In the genomic region with DNA sequence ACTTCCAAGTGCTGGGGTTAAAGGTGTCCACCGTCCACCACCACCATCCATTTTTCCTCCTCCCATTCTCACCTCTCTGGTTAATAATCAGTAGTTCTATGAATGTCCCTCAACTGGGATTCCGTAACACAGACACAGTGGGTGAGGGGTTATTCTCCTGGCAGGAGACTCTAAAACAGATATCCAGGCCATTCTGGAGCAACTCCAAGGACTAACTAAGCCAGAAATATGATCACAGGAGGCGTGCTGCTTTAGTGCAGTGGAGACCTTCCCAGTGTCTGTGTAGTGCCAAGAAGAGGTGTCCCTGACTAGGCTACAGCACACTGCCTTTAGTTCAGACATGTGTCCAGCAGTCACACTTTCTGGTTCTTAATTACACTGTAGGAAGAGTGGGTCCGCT, we compare ENCODE assay signal across 9 mouse cellular contexts. TPM values are rescaled to one million over a fixed set of nuclear protein-coding genes. Genes with fewer than 3 reads are reported as not detected.
A peak's percentile ranks its signal among the peaks of the same experiment; 100 is the strongest.
DNase-seq lines count a peak whose midpoint lies in the region; ATAC-seq and TF ChIP-seq lines count a peak whose summit lies in the region.
"Had no signal": no experiment of that assay in that cellular context is flagged by ENCODE, and none has a peak within 500 bp of the region (broad histone marks: within the 10 kb centered on the region; RNA-seq: fewer than 3 reads in every experiment).

No protein-coding gene starts in this region.

- no peak for TF ChIP-seq CTCF in stomach, postnatal 0 days (IDR thresholded peaks at IDR 0.05; ENCODE audit: low read depth)

- H3K9ac ChIP-seq in forebrain, embryonic 16.5 days (replicated peaks; ENCODE audit: low read depth, low read length): no peak overlapping the region
- H3K9ac ChIP-seq in stomach, postnatal 0 days (ENCODE audit: low read length): no peak overlapping the region
- H3K9ac ChIP-seq: neural tube, embryonic 12.5 days had no signal

- 48% methylated on average over 4 of the region's 4 CpGs for WGBS in forebrain, embryonic 16.5 days
- WGBS in stomach, postnatal 0 days: 31% methylated on average over 4 of the region's 4 CpGs

- H3K27me3 ChIP-seq in forebrain, embryonic 16.5 days (replicated peaks; ENCODE audit: control insufficient read depth, insufficient read depth, low read length): no peaks in the 10 kb centered on the region
- H3K27me3 ChIP-seq in stomach, postnatal 0 days (ENCODE audit: control insufficient read depth, insufficient read depth, low read length): no peaks in the 10 kb centered on the region
- H3K27me3 ChIP-seq: neural tube, embryonic 12.5 days had no signal

- no peaks in the 10 kb centered on the region for H3K36me3 ChIP-seq in forebrain, embryonic 16.5 days (ENCODE audit: control insufficient read depth, insufficient read depth)
- H3K36me3 ChIP-seq in stomach, postnatal 0 days (ENCODE audit: control insufficient read depth, insufficient read depth, low read length): no peaks in the 10 kb centered on the region
- H3K36me3 ChIP-seq: neural tube, embryonic 12.5 days had no signal

- no peak overlapping the region for H3K4me3 ChIP-seq in forebrain, embryonic 16.5 days (replicated peaks; ENCODE audit: low read length)
- no peak overlapping the region for H3K4me3 ChIP-seq in stomach, postnatal 0 days (ENCODE audit: low read depth, low read length)
- H3K4me3 ChIP-seq: neural tube, embryonic 12.5 days had no signal

- peaks cover 42% of the 10 kb centered on the region for H3K4me1 ChIP-seq in forebrain, embryonic 16.5 days (replicated peaks; ENCODE audit: control insufficient read depth, insufficient read depth, low read length)
- H3K4me1 ChIP-seq in stomach, postnatal 0 days (replicated peaks; ENCODE audit: control insufficient read depth, insufficient read depth): peaks cover 24% of the 10 kb centered on the region; the same call in 1 of the 2 replicates

- peak; percentile 57 for ATAC-seq in frontal cortex, adult (ENCODE audit: low TSS enrichment)
- peak; percentile 66 for ATAC-seq in forebrain, embryonic 16.5 days
- peak; percentile 38; the same call in 1 of the 2 replicates for ATAC-seq in stomach, postnatal 0 days (ENCODE audit: low FRiP score, low TSS enrichment)

- no peaks in the 10 kb centered on the region for H3K9me3 ChIP-seq in forebrain, embryonic 16.5 days (ENCODE audit: control insufficient read depth, low read length)
- H3K9me3 ChIP-seq in stomach, postnatal 0 days (ENCODE audit: control insufficient read depth, low read length): no peaks in the 10 kb centered on the region
- H3K9me3 ChIP-seq: neural tube, embryonic 12.5 days had no signal

- no peak for DNase-seq in frontal cortex, adult 2 months (ENCODE audit: extremely low spot score in 1 of 2, low spot score in 1 of 2)
- DNase-seq in MN1 (ENCODE audit: low spot score): peak; percentile 19
- DNase-seq in kidney, adult 9 months: peak; percentile 91
- DNase-seq in stomach, postnatal 0 days (ENCODE audit: low spot score): no peak
- DNase-seq in urinary bladder, postnatal 25 days (ENCODE audit: low spot score): no peak
- DNase-seq in thymus, adult 18-20 months: no peak

- peak overlapping the region; percentile 46 for H3K27ac ChIP-seq in forebrain, embryonic 16.5 days (ENCODE audit: low read length)
- peak overlapping the region; percentile 88 for H3K27ac ChIP-seq in stomach, postnatal 0 days (replicated peaks)
- H3K27ac ChIP-seq: neural tube, embryonic 12.5 days had no signal

- no peak overlapping the region for H3K4me2 ChIP-seq in forebrain, embryonic 16.5 days (ENCODE audit: low read length)
- H3K4me2 ChIP-seq in stomach, postnatal 0 days (replicated peaks; ENCODE audit: low read depth): no peak overlapping the region
- H3K4me2 ChIP-seq: neural tube, embryonic 12.5 days had no signal

- TF ChIP-seq EP300 in stomach, postnatal 0 days (optimal IDR thresholded peaks at IDR 0.05): no peak

RNA-seq across cellular contexts. Expression of gene Itgb5, which starts 53.1 kb away (rescaled TPM):
- 36.6 and 42.4 TPM in 2 replicates for polyA plus RNA-seq in frontal cortex, adult 2 months (2012; rRNA removed)
- polyA plus RNA-seq in forebrain, embryonic 16.5 days (2015; fragmentation: Nextera tagmentation; extraction: Ambion mirVana): 7.7 and 10.5 TPM in 2 replicates
- polyA plus RNA-seq in stomach, postnatal 0 days (2015; fragmentation: Nextera tagmentation; extraction: Ambion mirVana): 26.0 and 29.9 TPM in 2 replicates

Comparison
In these comparisons a context has a peak if more than half of its experiments do, and no peak if none do; other contexts are left out.
1. DNase-seq: peak in MN1 (single experiment) and kidney, adult 9 months (single experiment); none in frontal cortex, adult 2 months (0 of 2), stomach, postnatal 0 days (single experiment), urinary bladder, postnatal 25 days (single experiment) and thymus, adult 18-20 months (0 of 2).
2. Peak in every context shown above with its lines, with median percentiles within 50 percentile points of each other: ATAC-seq.